Mouse (Mus musculus): ENCODE measurements around the gene Gm8947. TPM values are rescaled to one million over a fixed set of nuclear protein-coding genes. Genes with fewer than 3 reads are reported as not detected.
A peak's percentile ranks its signal among the peaks of the same experiment; 100 is the strongest.
"Not testable (repeated sequence)": the region's sequence is repeated elsewhere in the genome, so short reads cannot be mapped to it uniquely, and the experiment has no call there.

Gm8947 gene
- polyA plus RNA-seq, 1 experiment from 2014 or later: not detected

DNA sequence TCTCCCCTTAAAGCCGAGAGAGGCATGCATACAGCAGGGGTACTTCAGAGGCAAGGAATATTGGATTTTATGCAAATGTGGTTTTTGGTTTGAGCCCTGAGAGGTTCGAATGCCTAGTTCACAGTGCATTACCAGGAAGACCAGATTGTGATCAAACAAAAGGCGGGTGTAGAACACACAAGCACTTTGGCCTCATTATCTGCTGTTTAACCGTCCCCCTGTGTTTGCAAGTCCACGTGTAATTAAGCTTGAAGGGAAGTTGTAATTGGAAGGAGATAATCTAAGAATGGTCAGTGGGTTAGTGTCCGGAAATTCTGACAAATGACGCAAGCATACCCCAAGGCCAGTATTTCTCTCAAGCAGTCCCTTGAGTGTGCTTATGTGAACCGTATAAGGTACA is 26.1 kb upstream of the Gm8947 start:
- WGBS: 13% methylated on average over 8 of the region's 8 CpGs
- Histone ChIP-seq H3K4me1 (peaks cover 24% of the 10 kb centered on the region), H3K27me3 (no peaks in the 10 kb centered on the region), H3K4me3 (no peak overlapping the region), H3K36me3 (ENCODE audit: poor library complexity, severe bottlenecking) (no peaks in the 10 kb centered on the region), H3K9me3 (replicated peaks) (no peaks in the 10 kb centered on the region), H3K27ac (no peak overlapping the region), H3K9ac (no peak overlapping the region), H3K4me2 (no peak overlapping the region)
- ATAC-seq: no peak; the same call in 1 of the 2 replicates

DNA sequence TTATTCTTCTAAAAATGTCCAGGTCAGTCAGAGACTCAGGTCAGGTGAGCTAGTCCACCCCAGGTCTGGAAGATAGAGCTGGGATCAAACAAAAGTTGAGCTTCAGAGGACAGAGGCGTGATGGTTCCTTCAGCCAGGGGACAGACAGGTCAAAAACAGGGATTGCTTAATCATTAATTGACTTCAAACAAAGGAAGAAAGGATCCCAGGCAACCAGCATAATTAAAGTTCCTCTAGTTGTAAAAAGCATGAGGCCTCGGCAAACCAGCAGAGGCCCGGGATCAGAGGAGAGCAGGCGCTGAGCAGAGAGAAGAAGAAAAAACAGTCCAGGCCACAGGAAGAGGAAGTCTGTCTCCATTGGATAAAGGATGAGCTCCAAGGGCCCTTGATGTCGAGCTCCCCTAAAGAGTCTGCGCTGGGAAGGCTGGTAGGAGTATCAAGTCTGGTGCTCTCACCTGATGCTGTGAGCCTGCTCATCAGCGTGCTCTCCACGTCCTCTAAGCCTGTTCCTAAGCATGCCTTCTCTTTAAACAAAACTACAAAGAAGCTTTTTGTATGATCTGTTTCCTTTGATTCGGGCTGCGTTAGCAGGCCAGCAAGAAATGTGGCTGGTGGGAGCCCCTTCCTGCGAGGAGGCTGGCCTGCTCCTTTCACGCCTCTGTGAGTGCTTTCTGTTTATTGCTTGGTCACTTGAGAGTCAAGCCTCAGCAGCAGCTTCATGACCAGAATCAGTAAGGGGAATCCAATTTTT is 24.7 kb upstream of the Gm8947 start:
- Histone ChIP-seq H3K36me3 (ENCODE audit: poor library complexity, severe bottlenecking) (no peaks in the 10 kb centered on the region), H3K4me1 (peaks cover 30% of the 10 kb centered on the region), H3K27ac (peak overlapping the region; percentile 31), H3K27me3 (no peaks in the 10 kb centered on the region), H3K9ac (no peak overlapping the region), H3K4me2 (peak overlapping the region; percentile 29), H3K4me3 (no peak overlapping the region), H3K9me3 (replicated peaks) (no peaks in the 10 kb centered on the region)
- 4% methylated on average over 12 of the region's 12 CpGs for WGBS
- ATAC-seq: peak; percentile 76

DNA sequence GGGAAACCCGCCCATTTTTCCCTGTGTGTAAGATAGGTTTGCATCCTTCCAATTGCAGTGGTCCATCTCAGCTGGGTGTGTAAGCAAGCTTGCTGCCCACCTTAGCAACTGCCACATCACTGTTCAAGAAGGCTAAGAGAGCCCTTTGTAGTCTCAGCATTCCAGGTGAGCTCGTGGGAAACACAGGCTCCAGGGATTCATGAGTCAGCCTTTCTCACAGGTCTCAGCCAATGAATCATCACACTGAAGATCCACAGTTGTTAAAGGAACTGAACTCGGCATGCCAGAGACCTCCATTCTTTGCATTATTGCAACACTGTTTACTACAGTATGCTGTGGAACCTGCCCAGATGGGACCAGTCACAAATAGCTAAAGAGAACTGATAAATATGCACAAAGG is 23.5 kb upstream of the Gm8947 start:
- no peak overlapping the region for H3K27ac ChIP-seq
- 72% methylated on average over 3 of the region's 3 CpGs for WGBS
- no peaks in the 10 kb centered on the region for H3K9me3 ChIP-seq (replicated peaks)
- ATAC-seq: no peak
- no peak overlapping the region for H3K9ac ChIP-seq
- no peak overlapping the region for H3K4me2 ChIP-seq
- H3K4me3 ChIP-seq: no peak overlapping the region
- H3K36me3 ChIP-seq (ENCODE audit: poor library complexity, severe bottlenecking): no peaks in the 10 kb centered on the region
- H3K27me3 ChIP-seq: no peaks in the 10 kb centered on the region
- peaks cover 30% of the 10 kb centered on the region for H3K4me1 ChIP-seq

DNA sequence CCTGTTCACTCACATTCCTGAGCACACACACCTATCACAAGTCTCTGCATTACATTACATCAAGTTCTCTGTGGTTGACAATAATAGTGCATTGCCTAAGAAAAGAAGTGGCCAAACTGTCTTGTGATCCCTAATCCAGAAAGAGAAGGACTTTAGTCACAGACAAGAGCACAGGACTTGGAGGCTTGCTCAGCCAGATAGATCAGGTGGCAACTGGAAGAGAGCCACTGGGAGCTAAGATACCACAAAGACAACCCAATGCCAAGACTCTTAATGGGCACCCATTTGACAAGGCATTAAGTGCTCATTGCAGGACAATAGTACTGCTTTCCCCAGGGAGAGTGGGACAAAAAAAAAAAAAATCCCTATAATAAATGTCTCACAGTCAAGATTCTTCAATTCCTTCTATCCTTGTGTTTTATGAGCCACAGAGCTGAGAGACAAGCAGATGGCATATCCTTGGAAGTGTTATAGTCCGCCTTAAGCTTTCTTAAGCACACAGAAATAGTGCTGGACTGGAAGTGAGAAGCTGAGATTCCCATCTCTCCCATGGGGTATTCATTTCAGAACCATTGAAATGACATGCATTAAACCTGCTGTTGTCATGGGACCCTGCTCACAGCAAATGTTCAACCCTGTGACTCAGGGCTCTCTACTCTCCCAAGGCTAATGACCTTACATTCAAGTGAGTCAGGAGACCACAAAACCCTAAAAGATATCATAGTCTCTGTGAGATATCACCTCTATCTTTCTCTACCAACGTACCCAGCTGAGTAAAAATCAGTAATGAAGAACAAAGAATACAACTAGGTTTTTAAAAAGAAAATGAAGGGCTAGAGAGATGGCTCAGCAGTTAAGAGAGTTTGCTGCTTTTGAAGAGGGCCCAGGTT is 20.4 kb upstream of the Gm8947 start:
- WGBS: 74% methylated on average over 2 of the region's 2 CpGs
- H3K4me1 ChIP-seq: peaks cover 24% of the 10 kb centered on the region
- no peak for ATAC-seq

DNA sequence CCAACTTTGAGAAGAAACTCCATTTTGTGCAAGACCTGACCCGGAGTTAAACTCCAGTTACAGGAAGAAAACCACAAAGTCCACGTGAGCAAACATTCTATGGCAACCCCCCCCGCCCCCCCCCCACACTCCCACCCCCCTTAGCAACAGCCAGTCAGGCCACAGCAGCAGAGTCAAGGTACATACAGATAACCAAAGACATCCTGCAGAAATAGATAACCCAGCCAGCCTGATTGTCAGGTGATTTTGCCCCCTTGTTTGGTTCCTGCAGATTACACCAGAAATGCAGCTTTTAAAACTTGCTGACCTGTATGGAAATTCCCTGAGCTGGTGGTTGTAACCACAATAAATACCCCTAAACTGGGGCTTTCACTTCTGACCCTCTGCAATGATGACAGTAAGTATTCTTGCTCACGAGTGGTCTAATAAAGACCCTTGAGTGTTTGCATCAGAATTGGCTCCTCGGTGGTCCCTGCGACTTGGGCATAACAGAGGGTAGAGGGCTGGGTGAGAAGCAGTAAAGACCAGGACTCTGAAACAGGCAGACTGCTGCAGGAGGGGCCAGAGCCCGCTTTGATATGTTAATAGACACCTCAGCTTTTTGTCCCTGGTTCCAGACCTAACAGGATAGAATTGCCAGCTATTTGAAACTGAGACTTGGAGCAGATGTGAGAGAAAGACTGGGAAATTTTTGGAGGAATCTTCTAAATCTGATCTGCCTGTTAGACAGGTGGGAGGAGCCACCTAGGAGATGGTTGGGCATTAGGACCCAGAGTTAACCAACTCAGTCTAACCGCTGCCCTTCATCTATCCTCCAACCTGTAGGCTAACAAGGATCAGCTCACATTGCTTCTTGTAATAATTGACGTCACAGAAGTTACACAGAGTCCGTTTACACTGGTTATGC is 14.9 kb upstream of the Gm8947 start:
- WGBS: 9% methylated on average over 10 of the region's 10 CpGs
- H3K27ac ChIP-seq: no peak overlapping the region

More for the DNA sequence above, 20.4 kb upstream of the Gm8947 start:
- Histone ChIP-seq H3K9me3 (replicated peaks) (no peaks in the 10 kb centered on the region), H3K27me3 (no peaks in the 10 kb centered on the region), H3K4me2 (no peak overlapping the region), H3K9ac (no peak overlapping the region), H3K36me3 (ENCODE audit: poor library complexity, severe bottlenecking) (no peaks in the 10 kb centered on the region), H3K4me3 (no peak overlapping the region), H3K27ac (no peak overlapping the region)

DNA sequence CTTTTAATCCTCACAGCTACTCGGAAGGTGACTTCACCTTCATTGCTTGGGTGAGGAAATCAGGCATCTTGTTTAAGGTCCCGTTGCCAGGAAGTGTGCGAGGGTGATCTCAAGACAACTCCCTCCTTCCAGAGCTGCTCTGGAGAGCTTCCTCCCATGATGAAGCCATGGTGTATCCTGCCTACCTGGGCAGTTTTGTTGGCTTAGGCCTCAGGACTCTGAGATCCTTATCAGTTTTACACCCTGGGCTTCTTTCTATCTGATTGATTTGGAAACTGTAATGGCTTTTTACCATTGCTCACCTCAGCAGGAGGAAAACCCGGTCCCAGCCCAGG is 14.3 kb upstream of the Gm8947 start:
- Histone ChIP-seq H3K4me1 (peaks cover 15% of the 10 kb centered on the region), H3K27ac (no peak overlapping the region), H3K27me3 (no peaks in the 10 kb centered on the region), H3K4me3 (peak overlapping the region; percentile 2; the same call in 1 of the 2 replicates), H3K9me3 (replicated peaks) (no peaks in the 10 kb centered on the region), H3K9ac (no peak overlapping the region), H3K4me2 (peak overlapping the region; percentile 48), H3K36me3 (ENCODE audit: poor library complexity, severe bottlenecking) (no peaks in the 10 kb centered on the region)
- WGBS: 13% methylated on average over 4 of the region's 4 CpGs
- ATAC-seq: peak; percentile 40

More for the DNA sequence above, 14.9 kb upstream of the Gm8947 start:
- Histone ChIP-seq H3K27me3 (no peaks in the 10 kb centered on the region), H3K36me3 (ENCODE audit: poor library complexity, severe bottlenecking) (no peaks in the 10 kb centered on the region), H3K9ac (no peak overlapping the region), H3K4me3 (peak overlapping the region; percentile 2; the same call in 1 of the 2 replicates), H3K9me3 (replicated peaks) (no peaks in the 10 kb centered on the region), H3K4me1 (peaks cover 15% of the 10 kb centered on the region), H3K4me2 (peak overlapping the region; percentile 48)
- ATAC-seq: peak; percentile 85

DNA sequence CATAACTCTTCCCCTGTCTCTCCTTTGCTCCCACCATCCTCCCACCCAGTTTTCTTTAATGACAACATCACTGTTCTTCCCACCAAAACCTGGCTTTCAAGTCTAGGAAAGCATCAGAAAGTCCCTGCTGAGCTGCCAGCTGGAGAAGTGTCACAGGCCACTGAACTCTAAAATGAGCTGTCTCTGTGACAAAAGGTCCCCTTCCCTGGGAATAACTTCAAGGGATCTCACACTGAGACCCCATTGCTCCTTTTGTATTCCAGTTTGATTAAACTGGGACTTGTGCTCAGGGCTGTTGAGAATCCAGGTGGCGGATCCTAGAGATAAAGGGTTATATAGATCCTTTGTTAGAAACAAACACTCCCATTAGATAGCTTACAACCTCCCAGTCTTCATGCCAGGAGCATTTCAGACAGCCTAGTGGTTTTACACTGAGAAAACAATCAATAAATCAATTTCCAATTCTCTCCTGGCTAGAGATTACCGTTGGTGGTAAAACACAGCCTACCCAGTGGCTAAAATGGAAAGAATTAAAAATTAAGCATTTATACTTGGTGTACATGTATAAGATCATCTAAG is 13.6 kb upstream of the Gm8947 start:
- Histone ChIP-seq H3K4me3 (no peak overlapping the region), H3K36me3 (ENCODE audit: poor library complexity, severe bottlenecking) (no peaks in the 10 kb centered on the region), H3K27me3 (no peaks in the 10 kb centered on the region), H3K9ac (no peak overlapping the region), H3K27ac (no peak overlapping the region), H3K4me2 (no peak overlapping the region), H3K4me1 (peaks cover 15% of the 10 kb centered on the region), H3K9me3 (replicated peaks) (no peaks in the 10 kb centered on the region)
- no peak for ATAC-seq
- 15% methylated on average over 2 of the region's 2 CpGs for WGBS

DNA sequence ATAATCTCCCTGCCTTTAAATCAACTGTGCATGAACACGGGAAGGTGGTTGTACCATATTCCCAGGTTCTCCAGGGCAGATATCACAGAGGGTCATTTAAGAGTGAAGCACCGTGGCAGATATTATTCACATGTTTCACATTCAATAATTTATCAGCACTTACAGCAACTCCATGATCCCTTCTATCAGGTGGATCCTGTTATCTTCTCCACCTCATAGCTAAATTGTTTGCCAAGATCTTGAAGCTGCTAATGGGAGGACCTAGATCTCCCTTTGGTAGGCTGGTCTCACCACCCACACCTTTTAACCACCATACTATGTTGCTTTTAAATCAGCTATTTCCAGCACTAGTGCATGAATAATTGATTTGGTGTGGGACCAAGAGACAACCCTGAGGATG is 12.0 kb upstream of the Gm8947 start:
- Histone ChIP-seq H3K9ac (no peak overlapping the region), H3K27me3 (no peaks in the 10 kb centered on the region), H3K27ac (no peak overlapping the region), H3K36me3 (ENCODE audit: poor library complexity, severe bottlenecking) (no peaks in the 10 kb centered on the region), H3K4me2 (no peak overlapping the region), H3K4me3 (no peak overlapping the region), H3K4me1 (peaks cover 15% of the 10 kb centered on the region), H3K9me3 (replicated peaks) (no peaks in the 10 kb centered on the region)
- no peak for ATAC-seq
- 76% methylated on average over 2 of the region's 2 CpGs for WGBS

DNA sequence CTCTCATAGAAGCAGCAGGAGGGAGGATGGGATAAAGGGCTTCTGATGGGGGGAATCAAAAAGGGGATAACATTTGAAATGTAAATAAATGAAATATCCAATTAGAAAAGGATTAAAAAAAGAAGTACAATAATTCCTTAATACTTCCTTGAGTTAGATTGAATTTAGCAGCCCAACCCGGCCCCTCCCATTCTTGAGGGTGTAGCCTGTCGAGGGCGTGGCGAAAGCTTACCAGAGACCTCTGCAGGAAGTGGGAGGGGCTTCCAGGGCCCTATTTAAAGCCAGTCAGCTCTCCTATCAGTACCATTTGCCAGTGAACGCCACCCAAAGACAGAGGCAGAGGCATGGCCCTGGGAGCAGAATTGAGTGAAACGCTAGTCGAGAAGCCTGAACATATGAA is 9.9 kb upstream of the Gm8947 start, which contains the start of gene Gm47985:
Gene Gm47985, plus strand, starts transcription at position 272 of the 400 bp plus-strand sequence.
- WGBS: no CpG with 5 or more reads among the region's 7 CpGs
- not testable (repeated sequence) for ATAC-seq; H3K9ac ChIP-seq; H3K36me3 ChIP-seq (ENCODE audit: poor library complexity, severe bottlenecking); H3K9me3 ChIP-seq (replicated peaks); H3K27ac ChIP-seq; H3K4me2 ChIP-seq; H3K4me3 ChIP-seq; H3K27me3 ChIP-seq
- H3K4me1 ChIP-seq: peaks cover 13% of the 10 kb centered on the region

DNA sequence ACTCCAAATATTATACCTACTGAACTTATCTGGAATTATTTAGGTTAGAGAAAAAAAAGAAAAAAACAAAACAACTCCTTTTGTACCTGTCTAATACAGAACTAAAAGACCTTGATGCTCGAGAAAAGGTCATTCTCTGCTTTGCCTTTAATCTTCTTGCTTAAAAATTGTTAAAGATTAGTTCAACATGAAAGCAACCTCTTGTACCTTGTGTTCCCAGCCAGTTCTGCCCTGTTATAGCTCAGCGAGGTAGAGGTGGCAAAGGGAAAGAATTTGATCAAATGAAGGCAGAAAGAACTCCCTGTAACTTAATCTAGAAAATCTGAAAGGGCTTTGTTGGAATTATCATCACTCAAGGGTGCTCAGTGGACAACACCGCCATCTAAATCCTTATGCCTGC is 6.0 kb upstream of the Gm8947 start:
- H3K9ac ChIP-seq; H3K36me3 ChIP-seq (ENCODE audit: poor library complexity, severe bottlenecking); H3K4me2 ChIP-seq; H3K27me3 ChIP-seq; H3K27ac ChIP-seq; H3K4me3 ChIP-seq; ATAC-seq; H3K4me1 ChIP-seq; H3K9me3 ChIP-seq (replicated peaks): not testable (repeated sequence)
- WGBS: 71% methylated on average over 3 of the region's 3 CpGs

DNA sequence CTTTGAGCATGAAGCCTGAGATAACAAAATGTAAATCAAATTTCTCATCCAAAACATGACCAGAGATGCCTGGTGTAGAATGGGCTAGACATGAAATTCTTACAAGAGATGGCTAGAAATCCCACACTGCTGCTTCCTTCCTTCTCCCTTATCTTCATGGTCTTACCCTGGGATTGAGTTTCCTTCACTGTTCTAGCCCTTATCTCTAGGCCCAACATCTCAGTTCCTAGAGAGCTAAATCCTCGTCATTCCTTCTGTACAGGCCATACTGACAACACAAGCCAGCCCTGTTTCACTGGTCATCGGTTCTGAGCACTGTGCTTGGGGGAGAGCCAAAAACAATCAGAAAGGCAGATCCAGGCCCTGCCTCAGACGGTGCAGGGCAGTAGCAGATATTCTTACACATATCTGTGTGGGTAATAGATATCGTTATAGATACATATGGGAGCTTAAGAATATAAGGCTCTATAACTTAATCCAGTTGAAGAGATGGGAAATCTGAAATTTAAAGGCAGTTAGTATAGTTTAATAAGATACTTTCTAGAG is 5.2 kb upstream of the Gm8947 start:
- not testable (repeated sequence) for H3K4me3 ChIP-seq; H3K27ac ChIP-seq; H3K9ac ChIP-seq; ATAC-seq; H3K36me3 ChIP-seq (ENCODE audit: poor library complexity, severe bottlenecking); H3K4me1 ChIP-seq; H3K27me3 ChIP-seq; H3K4me2 ChIP-seq; H3K9me3 ChIP-seq (replicated peaks)
- WGBS: 89% methylated on average over 4 of the region's 4 CpGs

Measured in forebrain, embryonic 13.5 days (tissue).